Mouse (Mus musculus) stomach, embryonic 16.5 days (tissue): ENCODE data around the gene Smarcd1. TPM values are rescaled to one million over a fixed set of nuclear protein-coding genes. Genes with fewer than 3 reads are reported as not detected.
A peak's percentile ranks its signal among the peaks of the same experiment; 100 is the strongest.

Source experiments
- ATAC-seq: fragments of 200-750 bp; cut with Nextera tagmentation; 2 replicates; pipeline ENCODE4 v1.8.0; 2017; ENCODE audit warnings: moderate number of reproducible peaks, moderate TSS enrichment; ENCODE audit not compliant: insufficient read depth, low FRiP score
- H3K27ac ChIP-seq: fragments of 300-500 bp; sonication (generic); 2 replicates; pipeline ENCODE4 v1.5.1; 2014; ENCODE audit warnings: low read length
- H3K27me3 ChIP-seq: fragments of 300-500 bp; sonication (generic); 2 replicates; pipeline ENCODE4 v1.6.1; 2014; ENCODE audit warnings: low read length, control low read depth, mixed read lengths; ENCODE audit not compliant: control insufficient read depth, insufficient read depth
- H3K36me3 ChIP-seq: fragments of 300-500 bp; sonication (generic); 2 replicates; pipeline ENCODE4 v1.6.1; 2014; ENCODE audit warnings: low read length; ENCODE audit not compliant: control insufficient read depth, insufficient read depth
- H3K4me1 ChIP-seq: fragments of 300-500 bp; sonication (generic); 2 replicates; pipeline ENCODE4 v1.6.1; 2014; ENCODE audit warnings: low read length, control low read depth, mixed read lengths; ENCODE audit not compliant: control insufficient read depth, insufficient read depth
- H3K4me2 ChIP-seq: fragments of 300-500 bp; sonication (generic); 2 replicates; pipeline ENCODE4 v1.6.1; 2014; ENCODE audit warnings: low read depth, low read length, mixed read lengths
- H3K4me3 ChIP-seq: fragments of 300-500 bp; sonication (generic); replicated peaks from 2 replicates; pipeline ENCODE4 v1.5.1; 2014; ENCODE audit warnings: mild to moderate bottlenecking, low read length
- H3K9ac ChIP-seq: fragments of 300-500 bp; sonication (generic); 2 replicates; pipeline ENCODE4 v1.6.1; 2014; ENCODE audit warnings: low read length
- H3K9me3 ChIP-seq: fragments of 300-500 bp; sonication (generic); replicated peaks from 2 replicates; pipeline ENCODE4 v1.6.1; 2016; ENCODE audit warnings: low read length, control low read depth; ENCODE audit not compliant: control insufficient read depth
- WGBS: fragments of 180-500 bp; shearing (Covaris S2); extraction: QIAGEN DNeasy Blood & Tissue Kit; methylation state at CpG from one replicate; pipeline ENCODE4 v1.1.7; 2014; 5-methylcytosine and 5-hydroxymethylcytosine counted together
- polyA plus RNA-seq: library from polyadenylated mRNA; unstranded; fragments of >200 nt; fragmentation: Nextera tagmentation; extraction: Ambion mirVana; gene quantifications from 2 replicates; pipeline ENCODE4 v1.2.1, GENCODE M21; 2015

Smarcd1 gene
- polyA plus RNA-seq = 17.0 and 20.9 TPM in 2 replicates

GRCm38 (mm10) chr15:99701999-99702900, at the start of gene Smarcd1:
Gene Smarcd1, plus strand, starts transcription at chr15:99702129.
- H3K4me2 ChIP-seq = peak within 1 kb of the TSS; percentile 68
- 0 out of 2 replicates have a peak, but pooled peaks cover 2% of the 10 kb centered on the region for H3K36me3 ChIP-seq
- peak; percentile 94 for ATAC-seq
- no peaks in the 10 kb centered on the region for H3K9me3 ChIP-seq
- H3K4me1 ChIP-seq = peaks cover 23% of the 10 kb centered on the region
- peak within 1 kb of the TSS; percentile 96 for H3K27ac ChIP-seq
- H3K9ac ChIP-seq = peak within 1 kb of the TSS; percentile 99
- peak within 1 kb of the TSS; percentile 86 for H3K4me3 ChIP-seq
- H3K27me3 ChIP-seq = no peaks in the 10 kb centered on the region
- under 1% methylated on average over 67 of the region's 71 CpGs for WGBS

GRCm38 (mm10) chr15:99653291-99653690, 48.6 kb upstream of the Smarcd1 start:
- Histone ChIP-seq H3K27me3 (peaks cover 20% of the 10 kb centered on the region), H3K4me1 (peaks cover 47% of the 10 kb centered on the region), H3K27ac (peak overlapping the region; percentile 42; the same call in 1 of the 2 replicates), H3K36me3 (no peaks in the 10 kb centered on the region), H3K4me3 (peak overlapping the region; percentile 10), H3K4me2 (peak overlapping the region; percentile 47), H3K9me3 (no peaks in the 10 kb centered on the region), H3K9ac (peak overlapping the region; percentile 50; the same call in 1 of the 2 replicates)
- 8% methylated on average over 8 of the region's 8 CpGs for WGBS
- no peak for ATAC-seq

- ATAC-seq = no peak
- peaks cover 20% of the 10 kb centered on the region for H3K27me3 ChIP-seq
- H3K4me3 ChIP-seq = peak overlapping the region; percentile 10
- peaks cover 43% of the 10 kb centered on the region for H3K4me1 ChIP-seq
- H3K9ac ChIP-seq = peak overlapping the region; percentile 50
- no peaks in the 10 kb centered on the region for H3K36me3 ChIP-seq
- H3K4me2 ChIP-seq = peak overlapping the region; percentile 47
- no peaks in the 10 kb centered on the region for H3K9me3 ChIP-seq
- no peak overlapping the region for H3K27ac ChIP-seq
- WGBS = 10% methylated on average over 21 of the region's 21 CpGs
Measured at GRCm38 (mm10) chr15:99653876-99654275, 48.1 kb upstream of the Smarcd1 start.

GRCm38 (mm10) chr15:99655956-99656355, 46.0 kb upstream of the Smarcd1 start:
- Histone ChIP-seq H3K4me1 (peaks cover 27% of the 10 kb centered on the region), H3K27ac (no peak overlapping the region), H3K9me3 (no peaks in the 10 kb centered on the region), H3K36me3 (no peaks in the 10 kb centered on the region), H3K27me3 (peaks cover 20% of the 10 kb centered on the region), H3K9ac (no peak overlapping the region), H3K4me2 (no peak overlapping the region), H3K4me3 (no peak overlapping the region)
- no peak for ATAC-seq
- 41% methylated on average over 9 of the region's 9 CpGs for WGBS

- Histone ChIP-seq H3K36me3 (no peaks in the 10 kb centered on the region), H3K9ac (no peak overlapping the region), H3K27ac (no peak overlapping the region), H3K4me1 (peaks cover 12% of the 10 kb centered on the region), H3K4me3 (no peak overlapping the region), H3K4me2 (no peak overlapping the region), H3K9me3 (no peaks in the 10 kb centered on the region), H3K27me3 (peaks cover 20% of the 10 kb centered on the region)
- ATAC-seq = no peak
- WGBS = 52% methylated on average over 2 of the region's 2 CpGs
Measured at GRCm38 (mm10) chr15:99658437-99658836, 43.5 kb upstream of the Smarcd1 start.

- H3K36me3 ChIP-seq = no peaks in the 10 kb centered on the region
- H3K4me3 ChIP-seq = no peak overlapping the region
- peaks cover under 1% of the 10 kb centered on the region for H3K27me3 ChIP-seq
- 91% methylated on average over 15 of the region's 15 CpGs for WGBS
- ATAC-seq = no peak
- no peak overlapping the region for H3K27ac ChIP-seq
- H3K9ac ChIP-seq = no peak overlapping the region
- H3K9me3 ChIP-seq = no peaks in the 10 kb centered on the region
- no peak overlapping the region for H3K4me2 ChIP-seq
- H3K4me1 ChIP-seq = 0 out of 2 replicates have a peak, but pooled peaks cover 12% of the 10 kb centered on the region
Measured at GRCm38 (mm10) chr15:99661121-99661830, 40.7 kb upstream of the Smarcd1 start.

- H3K9ac ChIP-seq = no peak overlapping the region
Measured at GRCm38 (mm10) chr15:99662371-99662770, 39.6 kb upstream of the Smarcd1 start.

GRCm38 (mm10) chr15:99663964-99664599, 37.8 kb upstream of the Smarcd1 start:
- ATAC-seq = no peak
- Histone ChIP-seq H3K4me1 (peaks cover 11% of the 10 kb centered on the region; the same call in 1 of the 2 replicates), H3K4me3 (peak overlapping the region; percentile 41), H3K27me3 (peaks cover 6% of the 10 kb centered on the region), H3K9ac (peak overlapping the region; percentile 52), H3K4me2 (peak overlapping the region; percentile 72), H3K36me3 (no peaks in the 10 kb centered on the region), H3K9me3 (no peaks in the 10 kb centered on the region), H3K27ac (peak overlapping the region; percentile 40)
- WGBS = 4% methylated on average over 17 of the region's 17 CpGs

More at GRCm38 (mm10) chr15:99662371-99662770, 39.6 kb upstream of the Smarcd1 start:
- H3K4me1 ChIP-seq = 0 out of 2 replicates have a peak, but pooled peaks cover 11% of the 10 kb centered on the region
- H3K27me3 ChIP-seq = peaks cover 6% of the 10 kb centered on the region
- H3K4me3 ChIP-seq = no peak overlapping the region
- no peaks in the 10 kb centered on the region for H3K9me3 ChIP-seq
- no peak overlapping the region for H3K4me2 ChIP-seq
- WGBS = 52% methylated on average over 7 of the region's 7 CpGs
- H3K36me3 ChIP-seq = no peaks in the 10 kb centered on the region
- ATAC-seq = no peak
- H3K27ac ChIP-seq = no peak overlapping the region
